Mouse (Mus musculus): ENCODE data around the gene Kbtbd12. TPM values are rescaled to one million over a fixed set of nuclear protein-coding genes. Genes with fewer than 3 reads are reported as not detected.
A peak's percentile ranks its signal among the peaks of the same experiment; 100 is the strongest.

The Kbtbd12 gene
- polyA plus RNA-seq, 3 experiments from 2014 or later: not detected

GRCm38 (mm10) chr6:88545397-88545790 lies 92.4 kb downstream of the Kbtbd12 start:
- no peak for ATAC-seq

- no peak for ATAC-seq
Observed at GRCm38 (mm10) chr6:88544644-88545396, 92.9 kb downstream of the Kbtbd12 start.

GRCm38 (mm10) chr6:88544241-88544640 lies 93.5 kb downstream of the Kbtbd12 start:
- no peak for ATAC-seq

DNA sequence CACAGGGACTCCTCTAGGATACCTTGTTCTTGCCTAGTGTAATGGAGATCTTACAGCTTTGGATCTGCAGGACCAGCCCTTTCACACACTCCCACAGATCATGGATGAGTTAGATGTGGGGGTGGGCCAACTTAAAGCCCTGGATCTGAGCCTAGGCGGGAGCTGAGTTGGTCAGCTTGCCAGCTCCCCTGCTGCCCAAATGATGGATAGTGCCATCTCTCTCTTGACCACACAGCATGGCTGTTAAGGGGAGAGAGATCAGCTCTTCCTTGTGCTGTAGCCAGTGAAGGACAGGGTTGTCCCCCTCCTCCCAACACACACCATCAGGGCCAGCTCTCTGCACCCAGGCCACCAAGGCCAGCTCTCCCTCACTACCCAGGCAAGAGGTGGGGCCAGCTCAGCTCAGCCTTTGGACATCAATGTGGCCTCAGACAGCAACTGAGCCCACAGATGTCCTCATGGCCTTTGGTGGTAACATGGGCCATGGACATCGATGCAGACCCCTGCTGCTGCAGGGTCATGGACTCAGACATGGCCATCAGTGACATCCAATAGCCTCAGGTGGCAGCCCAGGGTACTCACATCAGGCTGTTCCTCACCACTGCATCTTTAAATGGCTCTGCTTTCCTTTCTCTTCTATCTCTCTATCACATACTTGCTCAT lies 97.5 kb downstream of the Kbtbd12 start:
- no peak for ATAC-seq

- ATAC-seq: no peak
Observed at GRCm38 (mm10) chr6:88530306-88530705, 107.4 kb downstream of the Kbtbd12 start.

- no peak for ATAC-seq
Observed at GRCm38 (mm10) chr6:88524056-88524455, 113.7 kb downstream of the Kbtbd12 start.

- no peak for ATAC-seq
Observed at GRCm38 (mm10) chr6:88523451-88523850, 114.3 kb downstream of the Kbtbd12 start.

- no peak for ATAC-seq
Observed at GRCm38 (mm10) chr6:88523043-88523442, 114.7 kb downstream of the Kbtbd12 start.

GRCm38 (mm10) chr6:88522606-88523005 lies 115.1 kb downstream of the Kbtbd12 start:
- ATAC-seq: no peak

GRCm38 (mm10) chr6:88521821-88522220 lies 115.9 kb downstream of the Kbtbd12 start:
- ATAC-seq: no peak

GRCm38 (mm10) chr6:88518404-88519263 lies 119.1 kb downstream of the Kbtbd12 start, which contains the start of gene Sec61a1:
TSS of gene Sec61a1 (minus strand) at chr6:88518905.
- peak; percentile 93 for ATAC-seq

DNA sequence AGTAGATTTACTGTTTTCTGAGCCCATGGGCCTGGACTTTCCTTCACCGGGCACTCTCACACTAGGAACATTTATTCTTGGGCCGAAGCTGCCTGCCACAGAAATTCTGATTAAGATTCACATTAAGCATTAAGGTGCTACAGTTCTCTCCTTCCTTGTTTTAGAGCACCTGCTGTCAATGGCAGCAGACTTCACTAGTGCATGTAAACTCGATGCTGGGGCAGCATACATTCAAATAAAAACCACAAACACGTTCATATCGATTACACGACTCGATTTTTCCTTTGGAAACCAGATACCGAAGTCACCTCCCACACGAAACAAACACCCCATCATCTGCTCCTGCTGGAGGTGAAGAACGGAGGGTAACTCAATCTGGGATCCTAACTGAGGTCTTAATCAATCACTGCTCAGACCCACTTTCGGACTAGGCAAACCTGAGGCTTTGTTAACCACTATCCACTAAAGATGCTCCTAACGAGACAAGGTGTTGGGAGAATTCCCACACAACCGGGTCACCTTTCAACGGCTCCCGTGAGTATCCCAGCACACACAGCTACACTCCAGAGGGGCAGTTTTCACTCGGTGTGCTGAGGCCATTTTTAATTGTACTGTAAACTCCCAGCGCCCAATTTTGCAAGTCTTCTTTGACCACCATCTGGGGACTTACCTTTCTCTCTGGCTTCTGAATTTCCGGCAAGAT lies 119.9 kb downstream of the Kbtbd12 start:
- peak; percentile 4 for ATAC-seq

DNA sequence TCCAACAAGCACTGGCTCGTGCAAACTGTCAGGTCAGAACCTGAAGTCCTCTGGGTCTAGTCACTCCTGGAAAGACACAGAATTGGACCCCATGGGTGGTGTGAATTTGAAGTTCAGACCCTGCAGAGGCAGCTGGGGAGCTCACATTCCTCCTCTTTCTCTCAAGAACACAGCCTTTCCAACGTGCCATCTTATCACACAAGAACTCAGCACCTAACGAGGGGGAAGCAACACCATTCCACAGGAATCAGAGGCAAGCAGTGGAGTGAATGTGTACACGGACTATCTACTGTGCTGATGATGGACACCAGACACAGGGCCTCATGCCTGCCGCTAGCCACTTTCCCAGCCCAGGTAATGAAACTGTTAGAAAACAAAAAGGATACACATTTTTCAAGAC lies 121.1 kb downstream of the Kbtbd12 start:
- no peak for ATAC-seq

- ATAC-seq: no peak
Observed at GRCm38 (mm10) chr6:88515971-88516370, 121.8 kb downstream of the Kbtbd12 start.

DNA sequence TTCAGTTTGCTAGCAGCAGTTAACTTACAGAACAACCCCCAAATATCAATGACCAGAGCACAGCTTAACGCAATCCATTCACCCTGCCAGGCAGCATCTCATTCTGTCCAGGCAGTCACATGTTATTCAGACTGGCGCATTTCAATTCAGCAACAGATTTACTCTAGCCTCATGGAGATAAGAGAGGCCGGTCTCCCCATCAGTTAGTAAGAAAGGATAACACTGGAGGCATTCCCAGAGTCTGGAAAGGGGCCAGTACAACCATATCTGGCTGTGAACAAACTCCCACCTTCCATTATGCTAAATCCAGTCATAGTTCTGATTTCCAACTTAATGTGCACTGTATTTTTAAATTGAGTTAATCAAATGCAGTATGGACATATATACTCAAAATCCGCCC lies 123.2 kb downstream of the Kbtbd12 start:
- no peak for ATAC-seq

DNA sequence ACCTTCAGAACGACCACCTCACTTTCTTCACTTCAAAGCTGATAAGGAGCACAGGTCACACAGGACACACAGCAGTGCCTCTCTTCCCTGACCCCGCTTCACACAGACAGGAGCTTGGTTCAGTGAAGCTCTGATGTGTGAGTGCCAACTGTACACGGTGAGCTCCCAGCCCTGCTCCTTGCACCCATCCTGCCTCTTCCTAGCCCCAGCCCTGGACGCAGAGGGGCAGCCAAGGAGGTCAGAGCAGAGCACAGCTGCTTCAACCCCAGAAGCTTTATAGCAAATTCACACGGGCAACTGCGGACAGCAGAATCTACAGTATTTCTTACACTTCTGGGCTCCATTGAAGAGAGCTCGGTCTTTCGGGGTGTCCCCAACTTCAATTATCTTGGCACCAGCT lies 123.8 kb downstream of the Kbtbd12 start:
- no peak for ATAC-seq

GRCm38 (mm10) chr6:88503044-88503443 lies 134.7 kb downstream of the Kbtbd12 start:
- no peak for ATAC-seq

- ATAC-seq: no peak
Observed at GRCm38 (mm10) chr6:88502030-88502970, 135.4 kb downstream of the Kbtbd12 start.

- ATAC-seq: no peak
Observed at GRCm38 (mm10) chr6:88500405-88500767, 137.4 kb downstream of the Kbtbd12 start.

DNA sequence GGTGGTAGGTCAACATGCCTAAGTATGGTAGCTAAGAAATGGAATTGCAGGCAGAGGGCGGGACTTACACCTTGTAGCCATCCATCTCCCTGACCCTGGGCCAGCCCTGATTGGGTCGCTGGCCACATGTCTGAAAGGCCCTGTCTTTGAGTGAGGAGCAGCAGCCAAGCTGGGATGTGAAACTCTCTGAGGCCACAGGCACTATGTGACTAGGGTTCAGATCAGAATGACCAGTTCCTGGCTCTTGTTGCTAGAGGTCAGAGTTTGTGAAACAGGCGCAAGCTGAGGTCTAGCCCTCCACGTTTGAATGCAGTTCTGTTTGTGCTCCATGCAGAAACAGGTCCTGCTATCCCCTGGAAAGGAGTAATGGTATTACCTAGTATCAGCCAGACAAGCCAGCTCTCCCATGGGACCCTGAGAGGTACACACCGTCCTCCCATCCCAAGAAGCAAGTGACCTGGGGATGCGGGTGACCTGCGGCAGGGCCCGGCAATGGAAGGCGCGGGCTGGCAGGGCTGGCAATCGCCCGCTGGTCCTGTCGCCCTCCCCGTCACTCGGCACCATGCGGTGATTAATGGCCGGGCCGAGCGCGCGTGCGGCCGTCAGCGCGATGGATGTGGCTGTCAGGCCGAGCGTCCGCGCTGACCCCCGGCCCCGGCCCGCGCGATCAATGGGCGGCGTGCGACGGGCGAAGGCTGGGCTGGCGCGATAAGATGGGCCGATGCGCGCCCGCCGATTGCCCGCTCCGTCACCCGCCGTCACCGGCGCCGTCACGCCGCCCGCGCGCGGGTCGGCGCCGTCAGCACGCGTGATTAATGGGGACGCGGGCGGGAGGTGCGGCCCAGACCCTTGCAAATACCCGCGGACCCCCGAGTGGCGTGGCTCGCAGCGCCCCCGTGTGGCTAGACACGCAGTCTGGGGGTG lies 138.0 kb downstream of the Kbtbd12 start:
- peak; percentile 41 for ATAC-seq

Data from inflammation-experienced regulatory T-cells, adult 6 months (primary cell).